Mouse (Mus musculus) liver, embryonic 15.5 days (tissue): ENCODE data around the gene Mctp2. TPM values are rescaled to one million over a fixed set of nuclear protein-coding genes. Genes with fewer than 3 reads are reported as not detected.

Experiments
- ATAC-seq: fragments of 200-750 bp; cut with Nextera tagmentation; 2 replicates; pipeline ENCODE4 v1.8.0; 2017; ENCODE audit warnings: moderate number of reproducible peaks, mild to moderate bottlenecking, moderate library complexity; ENCODE audit not compliant: insufficient read depth
- H3K27ac ChIP-seq: fragments of 300-500 bp; sonication (generic); replicated peaks from 2 replicates; pipeline ENCODE4 v1.5.1; 2015; ENCODE audit warnings: mild to moderate bottlenecking, inconsistent platforms
- H3K27me3 ChIP-seq: fragments of 300-500 bp; sonication (generic); 2 replicates; pipeline ENCODE4 v1.6.1; 2015; ENCODE audit warnings: mild to moderate bottlenecking, inconsistent platforms
- H3K36me3 ChIP-seq: fragments of 300-500 bp; sonication (generic); replicated peaks from 2 replicates; pipeline ENCODE4 v1.6.1; 2015; ENCODE audit warnings: moderate library complexity, mild to moderate bottlenecking, inconsistent platforms
- H3K4me1 ChIP-seq: fragments of 300-500 bp; sonication (generic); replicated peaks from 2 replicates; pipeline ENCODE4 v1.6.1; 2015; ENCODE audit warnings: inconsistent platforms
- H3K4me2 ChIP-seq: fragments of 300-500 bp; sonication (generic); 2 replicates; pipeline ENCODE4 v1.6.1; 2015; ENCODE audit warnings: moderate library complexity, mild to moderate bottlenecking, inconsistent platforms
- H3K4me3 ChIP-seq: fragments of 300-500 bp; sonication (generic); replicated peaks from 2 replicates; pipeline ENCODE4 v1.5.1; 2015; ENCODE audit warnings: mild to moderate bottlenecking, inconsistent platforms
- H3K9ac ChIP-seq: fragments of 300-500 bp; sonication (generic); 2 replicates; pipeline ENCODE4 v1.6.1; 2015; ENCODE audit warnings: moderate library complexity, mild to moderate bottlenecking, inconsistent platforms
- H3K9me3 ChIP-seq: fragments of 300-500 bp; sonication (generic); replicated peaks from 2 replicates; pipeline ENCODE4 v1.6.1; 2016; ENCODE audit warnings: inconsistent platforms
- WGBS: fragments of 180-500 bp; shearing (Covaris S2); methylation state at CpG from one replicate; pipeline ENCODE4 v1.1.7; 2015; ENCODE audit warnings: mixed read lengths; ENCODE audit not compliant: insufficient replicate concordance; 5-methylcytosine and 5-hydroxymethylcytosine counted together
- polyA plus RNA-seq: library from polyadenylated mRNA; unstranded; fragments of >200 nt; fragmentation: Nextera tagmentation; extraction: Ambion mirVana; gene quantifications from 2 replicates; pipeline ENCODE4 v1.2.1, GENCODE M21; 2015

Gene Mctp2
- polyA plus RNA-seq, 1 experiment from 2014 or later: 0.35 TPM

DNA sequence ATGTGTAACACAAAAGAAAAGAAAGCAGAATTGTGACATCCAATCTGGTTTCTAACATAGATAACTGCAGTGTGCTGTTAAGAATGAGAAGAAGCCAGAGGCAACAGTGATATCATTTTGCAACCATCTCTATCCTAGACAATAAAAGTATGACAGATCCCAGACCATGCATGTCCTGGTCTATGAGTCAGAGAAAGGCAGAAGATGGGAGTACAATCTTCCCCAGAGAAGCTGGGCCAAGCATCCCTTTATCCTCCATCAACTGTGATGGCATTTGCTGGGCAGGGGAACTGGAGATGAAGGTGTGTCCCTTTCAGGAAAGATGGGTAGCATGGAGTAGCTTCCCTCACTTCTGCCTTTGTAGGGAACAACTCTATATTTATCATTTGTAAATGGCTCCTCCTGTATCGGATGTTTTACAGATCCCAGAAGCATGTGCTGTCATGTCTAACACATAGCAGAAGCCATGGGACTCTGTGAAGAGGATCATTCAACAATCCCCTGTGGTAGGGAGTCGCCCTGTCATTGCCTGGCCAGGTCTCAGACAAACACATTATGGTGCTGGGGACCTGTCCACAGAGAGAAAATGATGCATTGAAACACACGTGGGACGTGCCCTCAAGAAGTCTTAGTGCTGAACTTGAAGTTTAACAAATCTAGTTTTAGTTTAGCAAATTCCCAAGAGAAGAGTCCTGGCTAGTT is 188.9 kb downstream of the Mctp2 start:
- no peaks in the 10 kb centered on the region for H3K9me3 ChIP-seq
- no peaks in the 10 kb centered on the region for H3K27me3 ChIP-seq
- no peak overlapping the region for H3K9ac ChIP-seq
- H3K4me2 ChIP-seq: no peak overlapping the region
- H3K36me3 ChIP-seq: no peaks in the 10 kb centered on the region
- 52% methylated on average over 4 of the region's 4 CpGs for WGBS
- H3K4me1 ChIP-seq: no peaks in the 10 kb centered on the region
- no peak overlapping the region for H3K4me3 ChIP-seq
- no peak for ATAC-seq
- H3K27ac ChIP-seq: no peak overlapping the region

DNA sequence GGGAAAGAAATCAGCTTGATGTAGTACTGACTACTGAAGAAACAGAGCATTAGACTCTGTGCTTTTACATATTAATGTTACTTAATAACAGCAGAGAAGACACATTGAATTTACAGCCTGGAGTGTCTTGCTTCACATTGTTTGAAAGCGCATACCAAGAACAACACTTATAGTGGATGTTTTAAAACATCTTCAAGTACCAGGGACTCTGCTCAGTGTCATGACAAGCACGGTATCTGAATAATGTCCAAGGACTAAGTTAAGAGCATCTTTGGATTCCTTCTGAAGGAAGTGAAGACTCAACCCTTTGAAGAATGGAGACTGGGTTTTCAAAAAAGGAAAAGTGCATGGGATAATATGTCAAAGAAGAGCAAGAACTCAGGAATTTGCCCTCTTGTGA is 191.3 kb downstream of the Mctp2 start:
- Histone ChIP-seq H3K4me2 (no peak overlapping the region), H3K9ac (no peak overlapping the region), H3K4me1 (no peaks in the 10 kb centered on the region), H3K4me3 (no peak overlapping the region), H3K27me3 (no peaks in the 10 kb centered on the region), H3K36me3 (no peaks in the 10 kb centered on the region), H3K27ac (no peak overlapping the region), H3K9me3 (no peaks in the 10 kb centered on the region)
- WGBS: 70% methylated on average over 2 of the region's 2 CpGs
- ATAC-seq: no peak

- Histone ChIP-seq H3K27me3 (no peaks in the 10 kb centered on the region), H3K9me3 (no peaks in the 10 kb centered on the region), H3K36me3 (no peaks in the 10 kb centered on the region), H3K9ac (no peak overlapping the region), H3K4me2 (no peak overlapping the region), H3K4me1 (no peaks in the 10 kb centered on the region), H3K27ac (no peak overlapping the region), H3K4me3 (no peak overlapping the region)
- WGBS: 50% methylated on average over 6 of the region's 6 CpGs
- ATAC-seq: no peak
These were observed 195.8 kb downstream of the Mctp2 start for GRCm38 (mm10) chr7:72110578-72110977.

GRCm38 (mm10) chr7:72108639-72109399 is 197.6 kb downstream of the Mctp2 start:
- no peaks in the 10 kb centered on the region for H3K9me3 ChIP-seq
- H3K4me2 ChIP-seq: no peak overlapping the region
- H3K27me3 ChIP-seq: no peaks in the 10 kb centered on the region
- no peak overlapping the region for H3K4me3 ChIP-seq
- 50% methylated on average over 3 of the region's 3 CpGs for WGBS
- ATAC-seq: no peak
- no peak overlapping the region for H3K9ac ChIP-seq
- H3K27ac ChIP-seq: no peak overlapping the region
- H3K4me1 ChIP-seq: no peaks in the 10 kb centered on the region
- no peaks in the 10 kb centered on the region for H3K36me3 ChIP-seq

GRCm38 (mm10) chr7:72104170-72104569 is 202.2 kb downstream of the Mctp2 start:
- Histone ChIP-seq H3K4me1 (no peaks in the 10 kb centered on the region), H3K4me3 (no peak overlapping the region), H3K9ac (no peak overlapping the region), H3K27ac (no peak overlapping the region), H3K36me3 (no peaks in the 10 kb centered on the region), H3K27me3 (no peaks in the 10 kb centered on the region), H3K9me3 (no peaks in the 10 kb centered on the region), H3K4me2 (no peak overlapping the region)
- no peak for ATAC-seq
- 51% methylated on average over 6 of the region's 6 CpGs for WGBS

DNA sequence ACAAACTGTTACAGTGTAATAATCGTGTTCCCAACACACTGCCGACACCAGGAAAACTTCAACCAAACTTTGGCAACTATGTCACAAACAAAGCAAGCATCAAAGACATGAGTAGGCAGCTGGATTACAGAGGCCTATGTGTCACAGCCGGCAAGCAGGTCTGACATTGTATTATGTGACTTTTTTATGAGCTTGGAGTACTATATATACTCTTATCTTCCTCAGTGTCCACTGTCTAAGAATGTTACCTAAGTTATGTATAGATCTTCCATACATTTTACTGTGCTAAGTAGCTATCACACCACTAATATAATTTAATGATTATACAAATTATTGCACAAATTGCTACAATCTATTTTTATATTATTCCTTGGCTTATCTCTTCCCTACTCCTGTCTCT is 202.8 kb downstream of the Mctp2 start:
- Histone ChIP-seq H3K27me3 (no peaks in the 10 kb centered on the region), H3K4me2 (no peak overlapping the region), H3K4me1 (no peaks in the 10 kb centered on the region), H3K9ac (no peak overlapping the region), H3K9me3 (no peaks in the 10 kb centered on the region), H3K27ac (no peak overlapping the region), H3K36me3 (no peaks in the 10 kb centered on the region), H3K4me3 (no peak overlapping the region)
- ATAC-seq: no peak
- 65% methylated on average over 3 of the region's 3 CpGs for WGBS

DNA sequence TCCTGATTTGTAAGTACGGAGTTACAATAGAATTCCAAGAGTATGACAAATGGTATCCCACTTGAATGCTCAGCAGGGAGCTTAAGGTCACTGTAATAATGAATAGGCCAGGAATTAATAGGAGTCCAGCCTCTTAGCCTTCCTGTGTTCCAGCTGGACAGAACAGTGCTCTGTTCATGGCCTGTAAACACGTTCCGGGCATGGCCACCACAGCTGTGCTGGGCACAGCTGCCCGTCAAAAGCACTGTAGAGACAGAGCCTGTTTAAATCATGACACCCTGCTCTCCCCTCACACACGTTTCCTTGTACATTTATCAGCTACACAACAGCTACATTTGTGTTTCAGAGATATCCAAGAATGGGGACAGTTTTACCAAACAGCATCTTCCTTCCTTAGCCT is 205.7 kb downstream of the Mctp2 start:
- no peak overlapping the region for H3K4me3 ChIP-seq
- H3K36me3 ChIP-seq: no peaks in the 10 kb centered on the region
- H3K4me2 ChIP-seq: no peak overlapping the region
- WGBS: 64% methylated on average over 5 of the region's 5 CpGs
- no peaks in the 10 kb centered on the region for H3K27me3 ChIP-seq
- no peaks in the 10 kb centered on the region for H3K4me1 ChIP-seq
- no peak overlapping the region for H3K27ac ChIP-seq
- H3K9ac ChIP-seq: no peak overlapping the region
- H3K9me3 ChIP-seq: no peaks in the 10 kb centered on the region
- no peak for ATAC-seq

DNA sequence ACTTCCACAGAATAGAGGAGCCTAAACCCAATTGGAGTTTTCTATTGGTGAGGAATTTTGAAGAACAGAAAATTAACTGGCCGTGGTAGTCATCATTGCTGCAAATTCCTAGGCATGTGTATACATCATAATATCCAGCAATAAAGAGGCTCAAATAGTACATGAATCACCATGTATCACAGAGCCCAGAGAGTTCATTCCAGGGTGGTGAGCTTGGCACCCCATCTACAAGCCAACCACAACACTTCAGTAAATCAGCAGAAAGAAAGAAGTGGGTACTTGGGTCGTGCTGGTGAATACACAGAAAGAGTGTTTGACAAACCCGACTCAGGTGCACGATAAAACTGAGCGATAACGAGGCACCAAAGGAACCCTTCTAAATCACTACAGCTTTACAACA is 207.8 kb downstream of the Mctp2 start:
- WGBS: 68% methylated on average over 6 of the region's 6 CpGs
- ATAC-seq: no peak
- H3K4me2 ChIP-seq: no peak overlapping the region

GRCm38 (mm10) chr7:72096973-72097372 is 209.4 kb downstream of the Mctp2 start:
- H3K36me3 ChIP-seq: no peaks in the 10 kb centered on the region
- H3K27me3 ChIP-seq: no peaks in the 10 kb centered on the region
- H3K4me1 ChIP-seq: no peaks in the 10 kb centered on the region
- 51% methylated on average over 1 of the region's 1 CpGs for WGBS
- H3K27ac ChIP-seq: no peak overlapping the region
- no peaks in the 10 kb centered on the region for H3K9me3 ChIP-seq
- no peak for ATAC-seq
- H3K4me3 ChIP-seq: no peak overlapping the region
- H3K4me2 ChIP-seq: no peak overlapping the region
- no peak overlapping the region for H3K9ac ChIP-seq

More for the DNA sequence above, 207.8 kb downstream of the Mctp2 start:
- Histone ChIP-seq H3K4me3 (no peak overlapping the region), H3K4me1 (no peaks in the 10 kb centered on the region), H3K9me3 (no peaks in the 10 kb centered on the region), H3K27ac (no peak overlapping the region), H3K9ac (no peak overlapping the region), H3K36me3 (no peaks in the 10 kb centered on the region), H3K27me3 (no peaks in the 10 kb centered on the region)

DNA sequence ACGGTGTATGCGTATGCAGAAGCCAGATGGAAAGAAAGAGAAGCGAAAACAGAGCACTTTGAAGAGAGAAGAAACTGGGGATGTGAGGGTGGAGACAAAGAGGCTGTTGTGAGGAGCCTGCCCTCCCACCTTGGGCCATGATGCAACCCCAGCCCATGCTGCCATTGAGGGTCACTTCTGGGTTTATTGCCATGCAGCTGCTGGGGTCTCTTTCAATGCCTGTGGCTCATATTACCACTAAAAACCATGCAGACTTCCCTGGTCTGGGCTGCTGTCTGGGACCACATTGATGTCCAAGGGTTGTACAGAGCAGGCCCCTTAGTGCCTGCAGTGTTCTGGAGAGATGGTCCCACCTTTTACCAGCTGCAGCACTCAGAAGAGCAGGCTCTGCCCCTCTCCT is 210.0 kb downstream of the Mctp2 start:
- 78% methylated on average over 3 of the region's 3 CpGs for WGBS
- Histone ChIP-seq H3K4me2 (no peak overlapping the region), H3K9me3 (no peaks in the 10 kb centered on the region), H3K9ac (no peak overlapping the region), H3K27me3 (no peaks in the 10 kb centered on the region), H3K4me1 (no peaks in the 10 kb centered on the region), H3K4me3 (no peak overlapping the region), H3K36me3 (no peaks in the 10 kb centered on the region), H3K27ac (no peak overlapping the region)
- no peak for ATAC-seq

DNA sequence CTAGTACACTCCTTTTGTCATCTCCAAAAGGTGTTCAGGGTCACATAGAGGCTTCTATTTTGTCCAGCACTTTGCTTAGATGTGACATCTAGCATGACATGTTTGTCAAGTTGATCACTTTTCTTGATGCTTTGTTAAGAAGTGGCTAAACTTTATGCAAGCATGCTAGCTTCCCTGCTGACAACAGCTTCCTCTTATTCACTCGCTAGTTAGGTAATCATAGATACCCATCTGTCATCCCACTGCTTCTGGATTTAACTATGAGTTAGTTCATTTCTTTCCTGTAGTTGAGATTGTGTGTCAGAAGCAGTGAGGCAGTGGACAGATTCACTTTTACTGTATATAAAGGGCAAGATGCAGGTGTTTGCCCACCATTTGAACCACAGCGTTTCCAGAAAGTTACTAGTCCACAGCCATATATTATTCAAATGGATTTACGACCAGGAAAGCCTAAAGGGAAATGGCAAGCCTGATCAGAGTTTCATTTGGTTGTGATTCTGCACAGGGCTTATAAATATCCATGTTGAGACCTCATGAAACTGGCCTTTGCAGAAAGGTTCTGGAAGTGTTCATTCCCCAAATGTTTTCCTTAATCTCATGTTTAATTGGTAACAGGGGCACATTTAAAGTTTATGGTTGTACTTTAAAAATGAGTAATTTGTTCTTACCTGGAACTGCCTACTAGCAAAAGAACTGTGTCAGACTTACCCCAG is 216.8 kb downstream of the Mctp2 start:
- no peaks in the 10 kb centered on the region for H3K4me1 ChIP-seq
- H3K27me3 ChIP-seq: no peaks in the 10 kb centered on the region
- H3K36me3 ChIP-seq: no peaks in the 10 kb centered on the region
- no peak overlapping the region for H3K4me3 ChIP-seq
- no peaks in the 10 kb centered on the region for H3K9me3 ChIP-seq
- H3K4me2 ChIP-seq: no peak overlapping the region
- no peak overlapping the region for H3K27ac ChIP-seq
- H3K9ac ChIP-seq: no peak overlapping the region
- WGBS: 34% methylated on average over 3 of the region's 3 CpGs
- no peak for ATAC-seq
